Mouse (Mus musculus) cerebellum, postnatal 4 days (tissue): ENCODE results near the gene Defb35.
"Not testable (repeated sequence)": the region's sequence is repeated elsewhere in the genome, so short reads cannot be mapped to it uniquely, and the experiment has no call there.

Experiments
- DNase-seq, 2 experiments: peaks; one replicate each; pipeline ENCODE4 v3.0.0; 2022; ENCODE audit warnings: low spot score in 2 of 2, mixed read lengths in 1 of 2

Gene Defb35

GRCm38 (mm10) chr8:21938052-21938451 lies at the start of gene Defb35:
Defb35 (plus strand) TSS chr8:21938352.
- DNase-seq = not testable (repeated sequence)

DNA sequence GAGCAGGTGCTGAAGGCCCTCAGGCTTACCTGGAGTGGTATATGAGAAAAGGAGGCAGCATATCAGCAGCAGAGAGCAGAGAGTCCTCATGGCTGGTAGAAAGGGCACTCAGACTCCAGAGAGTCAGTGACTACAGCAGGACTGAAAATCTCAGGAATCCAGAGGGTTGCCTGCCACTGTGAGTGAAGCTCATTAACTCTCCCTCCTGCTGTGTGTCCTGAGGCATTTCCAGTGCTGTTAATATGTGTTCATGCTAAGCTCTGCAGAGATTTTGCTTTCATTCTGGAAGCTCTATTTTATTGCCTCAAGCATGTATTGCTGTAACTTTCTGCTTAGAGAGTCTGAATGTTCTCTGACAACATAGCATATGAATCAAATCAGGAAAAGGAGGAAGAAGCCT lies 31.9 kb upstream of the Defb35 start, which contains the start of gene Defb11:
TSS of gene Defb11 (minus strand) at position 123 of the 400 bp plus-strand sequence.
- not testable (repeated sequence) for DNase-seq

DNA sequence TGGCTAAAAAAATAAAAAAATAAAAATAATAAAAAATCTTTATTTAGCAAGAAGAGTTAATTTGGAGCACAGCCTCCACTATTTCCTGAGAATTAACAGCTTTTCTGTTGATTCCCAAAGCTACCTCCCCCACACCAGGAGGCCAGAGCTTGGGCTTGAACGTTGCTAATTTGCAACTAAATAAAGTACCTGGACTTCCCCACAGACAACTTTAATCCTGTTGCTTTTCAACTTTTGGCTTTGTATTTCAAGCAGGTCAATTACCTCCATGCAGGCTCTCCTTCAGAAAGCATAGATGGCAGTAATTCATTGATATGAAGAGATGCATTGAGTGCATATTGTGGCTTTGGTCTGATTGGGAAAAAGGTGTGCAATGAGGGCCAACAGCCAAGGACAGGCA lies 26.2 kb upstream of the Defb35 start:
- no peak for DNase-seq

DNA sequence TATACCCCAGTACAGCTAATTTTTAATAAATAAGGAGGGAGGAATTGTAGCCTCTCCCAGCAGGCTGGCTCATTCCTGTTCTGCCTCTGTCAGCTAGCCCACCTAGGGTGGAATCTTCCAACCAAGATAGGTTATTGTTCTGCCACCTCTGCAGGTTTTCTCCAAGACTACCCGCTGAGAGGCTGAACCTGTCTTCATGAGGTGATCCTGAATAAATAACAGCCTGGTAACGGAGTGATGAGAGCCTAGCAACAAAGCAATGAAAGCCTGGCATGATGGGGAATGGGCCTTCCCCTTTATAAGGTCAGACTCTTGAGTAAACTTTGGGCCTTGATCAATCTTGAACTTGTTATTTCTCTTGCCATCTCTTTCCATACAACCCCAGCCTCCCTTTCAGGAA lies 25.6 kb upstream of the Defb35 start:
- DNase-seq = no peak

DNA sequence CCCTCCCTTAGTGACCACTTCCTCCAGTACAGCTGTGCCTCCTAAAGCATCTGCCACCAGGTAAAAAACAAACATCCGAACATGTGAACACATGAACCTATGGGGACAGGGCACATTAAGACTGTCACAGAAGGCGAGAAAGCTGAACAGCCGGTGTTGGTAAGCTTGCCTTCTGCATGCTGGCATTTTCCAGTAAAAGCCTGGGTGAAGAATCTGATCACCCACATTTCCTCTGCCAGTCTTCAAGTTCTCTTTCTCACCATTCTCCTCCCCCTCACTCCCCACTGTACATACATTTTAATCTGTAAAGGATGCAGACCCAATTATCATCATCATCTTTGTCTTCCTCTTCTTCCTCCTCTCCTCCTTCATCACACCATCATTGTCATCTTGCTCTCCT lies 22.5 kb upstream of the Defb35 start:
- DNase-seq = no peak

- not testable (repeated sequence) for DNase-seq
These were observed 7.4 kb upstream of the Defb35 start for GRCm38 (mm10) chr8:21930754-21931153.

DNA sequence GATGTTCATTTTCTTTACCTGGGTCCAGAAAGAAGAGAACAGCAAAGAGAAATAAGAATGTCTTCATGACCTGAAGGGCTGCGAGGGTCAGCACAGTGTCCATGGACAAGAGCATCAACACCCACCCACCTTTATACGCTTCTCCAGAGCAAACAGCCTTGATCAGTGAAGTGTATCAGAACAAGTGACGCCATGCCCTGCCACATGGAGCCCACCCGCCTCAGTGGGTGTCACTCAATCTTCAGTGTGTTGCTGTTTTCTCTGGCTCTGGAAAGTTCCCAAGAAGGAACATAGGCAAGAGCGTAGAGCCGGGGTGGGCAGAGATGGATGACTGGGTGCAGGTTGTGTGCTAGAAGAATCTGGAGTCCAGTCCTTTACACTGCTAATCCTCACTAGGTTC lies 5.5 kb upstream of the Defb35 start, which contains the start of gene Defb15:
TSS of gene Defb15 (minus strand) at position 101 of the 400 bp plus-strand sequence.
- no peak for DNase-seq

DNA sequence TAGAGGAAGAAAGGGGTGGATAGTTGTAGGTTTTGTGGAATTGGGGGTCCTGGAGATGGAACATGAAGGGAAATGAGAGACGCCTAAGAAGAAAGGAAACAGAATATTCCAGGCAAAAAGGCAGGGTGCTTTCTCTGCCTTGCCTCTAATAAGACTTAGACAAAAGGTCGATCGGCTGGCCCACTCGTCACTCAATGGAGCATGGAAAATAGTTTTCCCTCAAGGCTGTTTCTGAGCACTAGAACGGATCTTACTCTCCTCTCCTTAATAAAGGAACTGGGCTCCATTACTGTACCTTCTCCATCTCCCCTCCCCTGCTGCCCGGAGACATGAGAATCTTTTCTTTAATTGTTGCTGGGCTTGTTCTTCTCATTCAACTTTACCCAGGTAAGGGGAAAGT lies 8.3 kb downstream of the Defb35 start, which contains the start of gene Defb13:
TSS of gene Defb13 (plus strand) at position 301 of the 400 bp plus-strand sequence.
- no peak for DNase-seq

- peak in 1 of 2 experiments; percentile 10 for DNase-seq
These were observed 9.3 kb downstream of the Defb35 start for GRCm38 (mm10) chr8:21947311-21948017.

DNA sequence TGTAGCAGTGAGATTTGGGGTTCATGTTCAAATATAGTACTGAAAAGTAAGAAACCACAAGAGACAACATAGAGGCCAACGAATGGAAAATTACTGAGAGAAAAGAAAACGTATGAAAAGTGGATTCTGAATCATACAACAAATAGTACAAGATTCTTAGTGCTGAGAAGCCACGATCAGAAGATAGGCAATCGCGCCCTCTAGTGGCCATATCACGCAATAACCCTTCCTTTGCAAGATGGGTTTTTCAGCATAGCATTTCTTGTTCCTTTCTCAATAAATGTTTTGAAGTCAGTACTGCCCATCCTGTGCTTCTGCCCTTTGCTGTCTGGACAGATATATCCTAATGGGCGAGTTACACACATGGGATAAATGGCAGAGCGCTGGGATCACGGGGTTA lies 17.2 kb downstream of the Defb35 start:
- DNase-seq = peak; percentile 36 to 58

- DNase-seq = no peak
These were observed 18.2 kb downstream of the Defb35 start for GRCm38 (mm10) chr8:21956336-21956735.

- no peak for DNase-seq
These were observed 20.3 kb downstream of the Defb35 start, which contains the start of gene Fam90a1a for GRCm38 (mm10) chr8:21958414-21958813. Fam90a1a (plus strand) TSS chr8:21958714.

- no peak for DNase-seq
These were observed 28.5 kb downstream of the Defb35 start for GRCm38 (mm10) chr8:21966646-21967045.

DNA sequence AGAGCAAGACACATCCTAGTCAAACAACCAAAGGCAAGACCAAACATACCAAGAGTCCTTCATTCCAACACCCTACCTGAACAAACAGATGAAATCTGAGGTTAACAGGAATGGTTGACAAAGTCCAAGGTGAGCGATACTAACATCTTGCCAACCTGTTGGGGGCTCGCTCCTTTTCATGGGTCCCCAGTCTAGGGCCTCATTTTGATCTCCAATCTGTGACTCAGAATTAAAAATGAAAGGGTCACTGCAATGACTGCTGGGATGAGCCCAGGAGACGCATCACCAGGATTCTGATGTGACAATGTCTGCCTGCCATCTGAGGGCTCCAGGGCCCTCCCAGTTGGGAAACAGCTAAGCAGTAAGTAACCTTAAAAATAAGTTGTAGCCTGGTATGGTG lies 31.3 kb downstream of the Defb35 start, which contains the start of gene Ccdc70:
TSS of gene Ccdc70 (plus strand) at position 301 of the 400 bp plus-strand sequence.
- DNase-seq = no peak

DNA sequence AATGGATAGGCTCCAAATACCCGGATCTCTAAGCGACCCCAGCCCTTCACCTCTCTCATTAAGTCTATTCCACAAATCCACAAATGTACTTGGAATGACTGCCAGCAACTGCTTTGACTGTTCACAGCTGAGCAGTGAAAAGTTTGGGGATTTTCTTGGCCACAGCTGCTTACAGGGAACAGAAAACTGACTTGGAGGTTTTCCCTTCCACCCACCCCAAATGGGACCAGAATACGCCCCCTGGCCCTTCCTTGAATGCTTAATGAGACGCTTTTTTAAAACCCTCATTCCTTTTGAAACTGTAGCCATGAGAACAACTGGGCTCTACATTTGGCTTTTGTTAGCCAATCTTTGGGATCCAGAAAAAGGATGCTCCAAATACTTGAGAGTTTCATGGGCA lies 40.0 kb downstream of the Defb35 start:
- peak in 1 of 2 experiments; percentile 6 for DNase-seq

- DNase-seq = peak in 1 of 2 experiments; percentile 18
These were observed 43.6 kb downstream of the Defb35 start for GRCm38 (mm10) chr8:21981664-21982337.
